Mouse (Mus musculus) thymus, postnatal 36 days (tissue): ENCODE data around the gene Klhl29.

Experiments used
- DNase-seq, 2 experiments: peaks; one replicate each; pipeline ENCODE4 v3.0.0; 2022; ENCODE audit warnings: mixed read lengths in 2 of 2

The Klhl29 gene

GRCm38 (mm10) chr12:5176716-5177341 lies 198.7 kb downstream of the Klhl29 start:
- DNase-seq, result no peak

- no peak for DNase-seq
Measured at GRCm38 (mm10) chr12:5166141-5166540, 209.3 kb downstream of the Klhl29 start.

- DNase-seq, result no peak
Measured at GRCm38 (mm10) chr12:5165411-5165810, 210.1 kb downstream of the Klhl29 start.

GRCm38 (mm10) chr12:5162672-5163071 lies 212.8 kb downstream of the Klhl29 start:
- no peak for DNase-seq

- no peak for DNase-seq
Measured at GRCm38 (mm10) chr12:5161631-5162030, 213.9 kb downstream of the Klhl29 start.

GRCm38 (mm10) chr12:5157931-5158481 lies 217.5 kb downstream of the Klhl29 start:
- DNase-seq, result no peak

- DNase-seq, result no peak
Measured at GRCm38 (mm10) chr12:5157021-5157681, 218.3 kb downstream of the Klhl29 start.

GRCm38 (mm10) chr12:5155177-5155576 lies 220.3 kb downstream of the Klhl29 start:
- no peak for DNase-seq

GRCm38 (mm10) chr12:5151859-5152258 lies 223.6 kb downstream of the Klhl29 start:
- DNase-seq, result no peak

GRCm38 (mm10) chr12:5147346-5148035 lies 228.0 kb downstream of the Klhl29 start:
- no peak for DNase-seq

- no peak for DNase-seq
Measured at GRCm38 (mm10) chr12:5143903-5144781, 231.3 kb downstream of the Klhl29 start.

GRCm38 (mm10) chr12:5143224-5143623 lies 232.3 kb downstream of the Klhl29 start:
- no peak for DNase-seq

- peak in 1 of 2 experiments; percentile 10 for DNase-seq
Measured at GRCm38 (mm10) chr12:5142776-5143175, 232.7 kb downstream of the Klhl29 start.

GRCm38 (mm10) chr12:5141040-5141439 lies 234.4 kb downstream of the Klhl29 start:
- no peak for DNase-seq

- DNase-seq, result no peak
Measured at GRCm38 (mm10) chr12:5139302-5139701, 236.2 kb downstream of the Klhl29 start.

- peak; percentile 9 to 11 for DNase-seq
Measured at GRCm38 (mm10) chr12:5136300-5136699, 239.2 kb downstream of the Klhl29 start.

- DNase-seq, result no peak
Measured at GRCm38 (mm10) chr12:5129190-5129589, 246.3 kb downstream of the Klhl29 start.

GRCm38 (mm10) chr12:5125907-5126306 lies 249.6 kb downstream of the Klhl29 start:
- DNase-seq, result no peak

- no peak for DNase-seq
Measured at GRCm38 (mm10) chr12:5122972-5123371, 252.5 kb downstream of the Klhl29 start.

GRCm38 (mm10) chr12:5120249-5120648 lies 255.2 kb downstream of the Klhl29 start:
- DNase-seq, result no peak

GRCm38 (mm10) chr12:5119726-5120125 lies 255.8 kb downstream of the Klhl29 start:
- DNase-seq, result peak; percentile 44 to 63

- DNase-seq, result no peak
Measured at GRCm38 (mm10) chr12:5119286-5119685, 256.2 kb downstream of the Klhl29 start.

- DNase-seq, result no peak
Measured at GRCm38 (mm10) chr12:5116605-5117004, 258.9 kb downstream of the Klhl29 start.
